Mouse (Mus musculus): Measurements from ENCODE around the gene Romo1. TPM values are rescaled to one million over a fixed set of nuclear protein-coding genes. Genes with fewer than 3 reads are reported as not detected.
"Not testable (repeated sequence)": the region's sequence is repeated elsewhere in the genome, so short reads cannot be mapped to it uniquely, and the experiment has no call there.

Gene Romo1
- polyA plus RNA-seq (2014; fragmentation: Nextera tagmentation; extraction: Ambion mirVana): 409 and 502 TPM in 2 replicates

DNA sequence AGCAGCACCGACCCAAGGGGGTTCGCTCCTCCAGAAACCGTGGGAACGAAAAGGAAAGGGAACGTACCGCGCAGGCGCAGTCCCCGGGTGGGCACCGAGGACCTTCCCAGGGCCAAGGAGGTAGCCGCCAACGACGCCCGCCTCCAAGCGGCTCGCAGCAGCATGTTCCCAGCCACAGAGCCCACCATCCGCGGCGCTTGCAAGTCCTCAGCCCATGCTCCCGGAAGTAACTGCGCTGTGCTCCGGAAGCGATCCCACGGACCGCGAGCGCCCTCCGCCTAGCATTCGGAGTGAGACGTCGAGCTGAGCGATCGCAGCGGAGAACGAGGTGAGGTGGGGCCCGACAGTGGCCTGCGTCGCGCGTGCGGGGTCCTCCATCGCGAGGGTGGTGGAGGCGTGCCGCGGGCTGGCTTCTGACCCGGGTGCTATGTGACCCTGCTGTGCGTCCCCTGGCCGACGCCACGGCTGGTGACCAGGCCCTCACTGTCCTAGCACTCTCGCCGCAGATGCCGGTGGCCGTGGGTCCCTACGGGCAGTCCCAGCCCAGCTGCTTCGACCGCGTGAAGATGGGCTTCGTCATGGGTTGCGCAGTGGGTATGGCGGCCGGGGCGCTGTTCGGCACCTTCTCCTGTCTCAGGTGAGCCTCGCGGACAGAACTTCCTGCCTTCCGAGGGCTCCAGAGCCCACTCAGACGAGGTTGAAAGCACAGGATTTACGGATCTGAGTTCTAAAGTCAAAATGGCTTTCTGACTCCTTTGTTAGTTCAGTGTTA lies at the start of gene Romo1, which contains the start of gene Nfs1:
TSS of gene Romo1 (plus strand) at position 87 of the 772 bp plus-strand sequence.
TSS of gene Nfs1 (minus strand) at position 234 of the 772 bp plus-strand sequence.
- peak; percentile 98 for ATAC-seq

GRCm38 (mm10) chr2:156110627-156111357 lies 33.0 kb upstream of the Romo1 start:
- 1% methylated on average over 16 of the region's 16 CpGs for WGBS
- H3K27me3 ChIP-seq (replicated peaks; ENCODE audit: control insufficient read depth, insufficient read depth, low read length): no peaks in the 10 kb centered on the region
- H3K9ac ChIP-seq (ENCODE audit: low read length): peak overlapping the region; percentile 97
- ATAC-seq: peak; percentile 61
- H3K4me1 ChIP-seq (ENCODE audit: control insufficient read depth, insufficient read depth, low read length): peaks cover 9% of the 10 kb centered on the region
- H3K27ac ChIP-seq (ENCODE audit: low read depth, low read length): peak overlapping the region; percentile 93
- H3K9me3 ChIP-seq (replicated peaks; ENCODE audit: control insufficient read depth, low read length): no peaks in the 10 kb centered on the region
- H3K4me2 ChIP-seq (ENCODE audit: low read length): peak overlapping the region; percentile 75
- peak overlapping the region; percentile 77 for H3K4me3 ChIP-seq (ENCODE audit: low read depth, low read length)
- peak; percentile 63 for DNase-seq (ENCODE audit: low spot score)
- H3K36me3 ChIP-seq (ENCODE audit: control insufficient read depth, insufficient read depth, low read length): no peaks in the 10 kb centered on the region

More for the DNA sequence above, at the start of gene Romo1, which contains the start of gene Nfs1:
- Histone ChIP-seq H3K9ac (ENCODE audit: low read length) (peak within 1 kb of the TSS; percentile 84), H3K36me3 (ENCODE audit: control insufficient read depth, insufficient read depth, low read length) (peaks cover 38% of the 10 kb centered on the region), H3K4me1 (ENCODE audit: control insufficient read depth, insufficient read depth, low read length) (peaks cover 4% of the 10 kb centered on the region; the same call in 1 of the 2 replicates), H3K27ac (ENCODE audit: low read depth, low read length) (peak within 1 kb of the TSS; percentile 91), H3K4me3 (ENCODE audit: low read depth, low read length) (peak within 1 kb of the TSS; percentile 75), H3K27me3 (replicated peaks; ENCODE audit: control insufficient read depth, insufficient read depth, low read length) (no peaks in the 10 kb centered on the region), H3K4me2 (ENCODE audit: low read length) (peak within 1 kb of the TSS; percentile 77), H3K9me3 (replicated peaks; ENCODE audit: control insufficient read depth, low read length) (no peaks in the 10 kb centered on the region)
- DNase-seq (ENCODE audit: low spot score): peak; percentile 98
- under 1% methylated on average over 69 of the region's 70 CpGs for WGBS

GRCm38 (mm10) chr2:156111358-156112079 lies 32.3 kb upstream of the Romo1 start, which contains the start of the genes Cpne1 and Rbm12:
Gene Cpne1, minus strand, starts transcription at chr2:156111965.
Gene Rbm12, minus strand, starts transcription at chr2:156111978.
- ATAC-seq (peak; percentile 96), DNase-seq (ENCODE audit: low spot score) (peak; percentile 96)
- peak within 1 kb of the TSS; percentile 75 for H3K4me2 ChIP-seq (ENCODE audit: low read length)
- peak within 1 kb of the TSS; percentile 97 for H3K9ac ChIP-seq (ENCODE audit: low read length)
- H3K4me3 ChIP-seq (ENCODE audit: low read depth, low read length): peak within 1 kb of the TSS; percentile 77
- WGBS: under 1% methylated on average over 70 of the region's 74 CpGs
- no peaks in the 10 kb centered on the region for H3K27me3 ChIP-seq (replicated peaks; ENCODE audit: control insufficient read depth, insufficient read depth, low read length)
- peaks cover 9% of the 10 kb centered on the region for H3K4me1 ChIP-seq (ENCODE audit: control insufficient read depth, insufficient read depth, low read length)
- H3K27ac ChIP-seq (ENCODE audit: low read depth, low read length): peak within 1 kb of the TSS; percentile 93
- no peaks in the 10 kb centered on the region for H3K36me3 ChIP-seq (ENCODE audit: control insufficient read depth, insufficient read depth, low read length)
- no peaks in the 10 kb centered on the region for H3K9me3 ChIP-seq (replicated peaks; ENCODE audit: control insufficient read depth, low read length)

- WGBS: 19% methylated on average over 5 of the region's 5 CpGs
- H3K9ac ChIP-seq (ENCODE audit: low read length): peak overlapping the region; percentile 97; the same call in 1 of the 2 replicates
- H3K27me3 ChIP-seq (replicated peaks; ENCODE audit: control insufficient read depth, insufficient read depth, low read length); H3K4me1 ChIP-seq (ENCODE audit: control insufficient read depth, insufficient read depth, low read length); DNase-seq (ENCODE audit: low spot score); H3K36me3 ChIP-seq (ENCODE audit: control insufficient read depth, insufficient read depth, low read length); H3K9me3 ChIP-seq (replicated peaks; ENCODE audit: control insufficient read depth, low read length); ATAC-seq: not testable (repeated sequence)
- H3K4me3 ChIP-seq (ENCODE audit: low read depth, low read length): peak overlapping the region; percentile 77
- peak overlapping the region; percentile 93; the same call in 1 of the 2 replicates for H3K27ac ChIP-seq (ENCODE audit: low read depth, low read length)
- H3K4me2 ChIP-seq (ENCODE audit: low read length): peak overlapping the region; percentile 49
Observed at GRCm38 (mm10) chr2:156112080-156112423, 31.8 kb upstream of the Romo1 start.

GRCm38 (mm10) chr2:156119566-156119965 lies 24.3 kb upstream of the Romo1 start:
- no peaks in the 10 kb centered on the region for H3K9me3 ChIP-seq (replicated peaks; ENCODE audit: control insufficient read depth, low read length)
- H3K27me3 ChIP-seq (replicated peaks; ENCODE audit: control insufficient read depth, insufficient read depth, low read length): no peaks in the 10 kb centered on the region
- H3K36me3 ChIP-seq (ENCODE audit: control insufficient read depth, insufficient read depth, low read length): peaks cover 12% of the 10 kb centered on the region
- DNase-seq (ENCODE audit: low spot score) (no peak), ATAC-seq (no peak)
- H3K4me1 ChIP-seq (ENCODE audit: control insufficient read depth, insufficient read depth, low read length): no peaks in the 10 kb centered on the region
- H3K4me3 ChIP-seq (ENCODE audit: low read depth, low read length): no peak overlapping the region
- H3K9ac ChIP-seq (ENCODE audit: low read length): no peak overlapping the region
- H3K4me2 ChIP-seq (ENCODE audit: low read length): no peak overlapping the region
- H3K27ac ChIP-seq (ENCODE audit: low read depth, low read length): no peak overlapping the region

DNA sequence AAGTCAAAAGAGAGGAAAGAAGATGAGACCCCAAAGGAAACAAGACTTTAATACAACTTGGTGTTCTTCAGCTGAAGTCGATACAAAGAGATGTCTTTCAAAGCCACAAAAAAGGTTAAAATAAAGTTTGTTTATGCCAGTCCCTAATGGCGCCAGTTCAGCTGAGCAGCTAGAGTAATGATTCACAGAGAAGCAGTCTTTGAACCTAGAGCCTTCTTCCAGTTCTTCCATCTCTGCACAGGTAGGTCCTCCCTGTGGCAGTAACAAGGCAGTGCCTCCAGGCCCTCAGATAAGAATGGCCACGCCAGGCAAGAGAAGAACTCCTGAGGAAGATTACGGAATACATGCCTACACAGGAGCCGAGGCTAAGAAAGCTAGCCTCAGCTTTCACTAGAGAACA lies 20.1 kb upstream of the Romo1 start:
- 97% methylated on average over 5 of the region's 5 CpGs for WGBS
- Histone ChIP-seq H3K4me2 (ENCODE audit: low read length) (no peak overlapping the region), H3K9me3 (replicated peaks; ENCODE audit: control insufficient read depth, low read length) (no peaks in the 10 kb centered on the region), H3K27me3 (replicated peaks; ENCODE audit: control insufficient read depth, insufficient read depth, low read length) (no peaks in the 10 kb centered on the region), H3K9ac (ENCODE audit: low read length) (no peak overlapping the region), H3K4me3 (ENCODE audit: low read depth, low read length) (no peak overlapping the region), H3K27ac (ENCODE audit: low read depth, low read length) (no peak overlapping the region), H3K36me3 (ENCODE audit: control insufficient read depth, insufficient read depth, low read length) (peaks cover 24% of the 10 kb centered on the region), H3K4me1 (ENCODE audit: control insufficient read depth, insufficient read depth, low read length) (no peaks in the 10 kb centered on the region)
- ATAC-seq (no peak), DNase-seq (ENCODE audit: low spot score) (no peak)

- ATAC-seq: no peak
- Histone ChIP-seq H3K4me1 (ENCODE audit: control insufficient read depth, insufficient read depth, low read length) (no peaks in the 10 kb centered on the region), H3K36me3 (ENCODE audit: control insufficient read depth, insufficient read depth, low read length) (peaks cover 33% of the 10 kb centered on the region), H3K4me2 (ENCODE audit: low read length) (no peak within 1 kb of the TSS), H3K27me3 (replicated peaks; ENCODE audit: control insufficient read depth, insufficient read depth, low read length) (no peaks in the 10 kb centered on the region), H3K4me3 (ENCODE audit: low read depth, low read length) (no peak within 1 kb of the TSS), H3K9me3 (replicated peaks; ENCODE audit: control insufficient read depth, low read length) (no peaks in the 10 kb centered on the region), H3K27ac (ENCODE audit: low read depth, low read length) (no peak within 1 kb of the TSS), H3K9ac (ENCODE audit: low read length) (no peak within 1 kb of the TSS)
- WGBS: 97% methylated on average over 5 of the region's 5 CpGs
- no peak for DNase-seq (ENCODE audit: low spot score)
Observed at GRCm38 (mm10) chr2:156126992-156127391, 16.8 kb upstream of the Romo1 start, which contains the start of gene Gm28036. Gene Gm28036, minus strand, starts transcription at chr2:156127092.

DNA sequence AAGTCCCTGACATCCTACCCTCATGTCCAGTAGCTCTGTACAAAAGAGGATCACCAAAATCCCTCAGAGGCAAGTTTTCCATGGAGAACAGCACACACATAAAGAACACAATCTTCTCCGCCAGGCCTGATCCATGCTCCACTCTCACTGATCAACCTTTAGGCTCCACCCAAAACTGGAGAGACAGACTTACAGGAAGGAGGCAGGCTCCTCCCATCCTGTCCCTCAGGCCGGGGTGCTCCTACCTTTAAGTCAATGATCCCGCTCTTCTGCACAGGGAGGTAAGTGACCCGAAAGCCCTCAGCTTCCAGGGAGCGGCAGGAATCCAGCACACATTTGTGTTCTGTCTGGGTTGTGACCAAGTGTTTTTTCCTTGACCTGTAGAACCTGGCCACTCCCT lies 9.7 kb upstream of the Romo1 start:
- Histone ChIP-seq H3K27me3 (replicated peaks; ENCODE audit: control insufficient read depth, insufficient read depth, low read length) (no peaks in the 10 kb centered on the region), H3K27ac (ENCODE audit: low read depth, low read length) (no peak overlapping the region), H3K9me3 (replicated peaks; ENCODE audit: control insufficient read depth, low read length) (no peaks in the 10 kb centered on the region), H3K4me1 (ENCODE audit: control insufficient read depth, insufficient read depth, low read length) (no peaks in the 10 kb centered on the region), H3K9ac (ENCODE audit: low read length) (no peak overlapping the region), H3K4me3 (ENCODE audit: low read depth, low read length) (no peak overlapping the region), H3K4me2 (ENCODE audit: low read length) (no peak overlapping the region), H3K36me3 (ENCODE audit: control insufficient read depth, insufficient read depth, low read length) (peaks cover 15% of the 10 kb centered on the region)
- ATAC-seq (no peak), DNase-seq (ENCODE audit: low spot score) (no peak)
- WGBS: 89% methylated on average over 5 of the region's 5 CpGs
